Mouse (Mus musculus): ENCODE measurements around the gene P2rx6. TPM values are rescaled to one million over a fixed set of nuclear protein-coding genes. Genes with fewer than 3 reads are reported as not detected.

P2rx6 gene
- total and polyA plus RNA-seq, 2 experiments from 2014 or later = 2.3 to 5.1 TPM

GRCm38 (mm10) chr16:17559396-17560027 lies 2.2 kb upstream of the P2rx6 start:
- 68% methylated on average over 9 of the region's 9 CpGs for WGBS
- ATAC-seq (no peak), DNase-seq (ENCODE audit: low spot score) (no peak)
- H3K9me3 ChIP-seq (ENCODE audit: low read length) = no peaks in the 10 kb centered on the region
- H3K27me3 ChIP-seq (ENCODE audit: insufficient read depth, low read length) = no peaks in the 10 kb centered on the region
- peaks cover 16% of the 10 kb centered on the region; the same call in 1 of the 2 replicates for H3K4me1 ChIP-seq (ENCODE audit: insufficient read depth, low read length)
- no peak overlapping the region for H3K4me3 ChIP-seq (ENCODE audit: low read length)
- no peak overlapping the region for H3K9ac ChIP-seq (replicated peaks; ENCODE audit: low read length)
- H3K36me3 ChIP-seq (ENCODE audit: insufficient read depth, low read length) = no peaks in the 10 kb centered on the region
- TF ChIP-seq CTCF (IDR thresholded peaks at IDR 0.05; ENCODE audit: low read depth) = no peak
- H3K4me2 ChIP-seq (ENCODE audit: low read depth, low read length) = no peak overlapping the region
- H3K27ac ChIP-seq = no peak overlapping the region

- Histone ChIP-seq H3K27me3 (ENCODE audit: insufficient read depth, low read length) (no peaks in the 10 kb centered on the region), H3K4me1 (ENCODE audit: insufficient read depth, low read length) (peaks cover 16% of the 10 kb centered on the region; the same call in 1 of the 2 replicates), H3K4me3 (ENCODE audit: low read length) (peak within 1 kb of the TSS; percentile 23), H3K4me2 (ENCODE audit: low read depth, low read length) (peak within 1 kb of the TSS; percentile 51), H3K36me3 (ENCODE audit: insufficient read depth, low read length) (no peaks in the 10 kb centered on the region), H3K9ac (replicated peaks; ENCODE audit: low read length) (peak within 1 kb of the TSS; percentile 35), H3K27ac (peak within 1 kb of the TSS; percentile 64), H3K9me3 (ENCODE audit: low read length) (no peaks in the 10 kb centered on the region)
- peak; percentile 83 for DNase-seq (ENCODE audit: low spot score)
- peak; percentile 87 for ATAC-seq
- WGBS = 1% methylated on average over 22 of the region's 22 CpGs
- peak; percentile 38 for TF ChIP-seq CTCF (IDR thresholded peaks at IDR 0.05; ENCODE audit: low read depth)
These were observed 446 bp upstream of the P2rx6 start, which contains the start of gene Lrrc74b for GRCm38 (mm10) chr16:17561128-17561750. Gene Lrrc74b (minus strand): TSS chr16:17561247.

GRCm38 (mm10) chr16:17563580-17563979 lies 1.9 kb downstream of the P2rx6 start:
- Histone ChIP-seq H3K27ac (no peak overlapping the region), H3K4me1 (ENCODE audit: insufficient read depth, low read length) (peaks cover 13% of the 10 kb centered on the region; the same call in 1 of the 2 replicates), H3K4me2 (ENCODE audit: low read depth, low read length) (no peak overlapping the region), H3K36me3 (ENCODE audit: insufficient read depth, low read length) (no peaks in the 10 kb centered on the region), H3K4me3 (ENCODE audit: low read length) (no peak overlapping the region), H3K9me3 (ENCODE audit: low read length) (no peaks in the 10 kb centered on the region), H3K27me3 (ENCODE audit: insufficient read depth, low read length) (no peaks in the 10 kb centered on the region), H3K9ac (replicated peaks; ENCODE audit: low read length) (no peak overlapping the region)
- no peak for DNase-seq (ENCODE audit: low spot score)
- no peak for TF ChIP-seq CTCF (IDR thresholded peaks at IDR 0.05; ENCODE audit: low read depth)
- WGBS = 11% methylated on average over 1 of the region's 1 CpGs
- no peak for ATAC-seq

- DNase-seq (ENCODE audit: low spot score) (no peak), ATAC-seq (no peak)
- Histone ChIP-seq H3K4me3 (ENCODE audit: low read length) (no peak overlapping the region), H3K9me3 (ENCODE audit: low read length) (no peaks in the 10 kb centered on the region), H3K4me1 (ENCODE audit: insufficient read depth, low read length) (peaks cover 8% of the 10 kb centered on the region; the same call in 1 of the 2 replicates), H3K4me2 (ENCODE audit: low read depth, low read length) (no peak overlapping the region), H3K27ac (no peak overlapping the region), H3K36me3 (ENCODE audit: insufficient read depth, low read length) (no peaks in the 10 kb centered on the region), H3K27me3 (ENCODE audit: insufficient read depth, low read length) (no peaks in the 10 kb centered on the region), H3K9ac (replicated peaks; ENCODE audit: low read length) (no peak overlapping the region)
- TF ChIP-seq CTCF (IDR thresholded peaks at IDR 0.05; ENCODE audit: low read depth) = no peak
- WGBS = 77% methylated on average over 2 of the region's 2 CpGs
These were observed 2.5 kb downstream of the P2rx6 start for GRCm38 (mm10) chr16:17564221-17564620.

GRCm38 (mm10) chr16:17564771-17565170 lies 3.1 kb downstream of the P2rx6 start:
- H3K27me3 ChIP-seq (ENCODE audit: insufficient read depth, low read length) = no peaks in the 10 kb centered on the region
- H3K4me3 ChIP-seq (ENCODE audit: low read length) = no peak overlapping the region
- H3K36me3 ChIP-seq (ENCODE audit: insufficient read depth, low read length) = no peaks in the 10 kb centered on the region
- no peaks in the 10 kb centered on the region for H3K9me3 ChIP-seq (ENCODE audit: low read length)
- peaks cover 8% of the 10 kb centered on the region; the same call in 1 of the 2 replicates for H3K4me1 ChIP-seq (ENCODE audit: insufficient read depth, low read length)
- no peak for ATAC-seq
- H3K27ac ChIP-seq = no peak overlapping the region
- no peak overlapping the region for H3K4me2 ChIP-seq (ENCODE audit: low read depth, low read length)
- no peak for TF ChIP-seq CTCF (IDR thresholded peaks at IDR 0.05; ENCODE audit: low read depth)
- WGBS = 75% methylated on average over 3 of the region's 3 CpGs
- no peak for DNase-seq (ENCODE audit: low spot score)
- H3K9ac ChIP-seq (replicated peaks; ENCODE audit: low read length) = no peak overlapping the region

- WGBS = 19% methylated on average over 4 of the region's 4 CpGs
- Histone ChIP-seq H3K27ac (no peak overlapping the region), H3K9ac (replicated peaks; ENCODE audit: low read length) (no peak overlapping the region), H3K9me3 (ENCODE audit: low read length) (no peaks in the 10 kb centered on the region), H3K4me2 (ENCODE audit: low read depth, low read length) (no peak overlapping the region), H3K4me3 (ENCODE audit: low read length) (no peak overlapping the region), H3K36me3 (ENCODE audit: insufficient read depth, low read length) (no peaks in the 10 kb centered on the region), H3K27me3 (ENCODE audit: insufficient read depth, low read length) (no peaks in the 10 kb centered on the region), H3K4me1 (ENCODE audit: insufficient read depth, low read length) (peaks cover 8% of the 10 kb centered on the region; the same call in 1 of the 2 replicates)
- TF ChIP-seq CTCF (IDR thresholded peaks at IDR 0.05; ENCODE audit: low read depth) = peak; percentile 50
- ATAC-seq (no peak), DNase-seq (ENCODE audit: low spot score) (peak; percentile 34)
These were observed 4.5 kb downstream of the P2rx6 start for GRCm38 (mm10) chr16:17566186-17566585.

Measured in hindbrain, postnatal 0 days (tissue).